Comparison of ENCODE assay signal across 25 mouse cellular contexts in genomic region chr1:139499751-139500150, GRCm38 (mm10). TPM values are rescaled to one million over a fixed set of nuclear protein-coding genes. Genes with fewer than 3 reads are reported as not detected.
"Had no signal": no experiment of that assay in that cellular context is flagged by ENCODE, and none has a peak within 500 bp of the region (broad histone marks: within the 10 kb centered on the region; RNA-seq: fewer than 3 reads in every experiment).

No protein-coding gene starts in this region.

- H3K9ac ChIP-seq: liver, postnatal 0 days; lung, embryonic 15.5 days; midbrain, embryonic 13.5 days; midbrain, embryonic 15.5 days; neural tube, embryonic 12.5 days; stomach, embryonic 15.5 days had no signal

- H3K4me1 ChIP-seq: lung, embryonic 15.5 days; megakaryocyte, embryonic 14.5 days; midbrain, embryonic 13.5 days; midbrain, embryonic 15.5 days; neural tube, embryonic 12.5 days; stomach, embryonic 15.5 days had no signal

- H3K27me3 ChIP-seq: lung, embryonic 15.5 days; megakaryocyte, embryonic 14.5 days; midbrain, embryonic 13.5 days; midbrain, embryonic 15.5 days; neural tube, embryonic 12.5 days; stomach, embryonic 15.5 days had no signal

- ATAC-seq: liver, postnatal 0 days; lung, postnatal 0 days; midbrain, embryonic 13.5 days; midbrain, embryonic 15.5 days had no signal

- H3K4me3 ChIP-seq: lung, embryonic 15.5 days; megakaryocyte, embryonic 14.5 days; midbrain, embryonic 13.5 days; midbrain, embryonic 15.5 days; neural tube, embryonic 12.5 days; stomach, embryonic 15.5 days had no signal

- DNase-seq: liver, postnatal 0 days; lung, adult 2 months; lung, postnatal 14 days; lung, postnatal 36 days; right cerebral cortex, postnatal 14 days; thymus, adult 2 months; thymus, postnatal 25 days; thymus, postnatal 4 days had no signal

- H3K27ac ChIP-seq: lung, embryonic 15.5 days; macrophage; midbrain, embryonic 13.5 days; midbrain, embryonic 15.5 days; neural tube, embryonic 12.5 days; stomach, embryonic 15.5 days; stomach, postnatal 0 days had no signal

- H3K9me3 ChIP-seq: lung, embryonic 15.5 days; megakaryocyte, embryonic 14.5 days; midbrain, embryonic 13.5 days; midbrain, embryonic 15.5 days; neural tube, embryonic 12.5 days; stomach, embryonic 15.5 days had no signal

- H3K36me3 ChIP-seq: midbrain, embryonic 15.5 days; neural tube, embryonic 12.5 days; stomach, embryonic 15.5 days had no signal

RNA-seq across cellular contexts. Expression of gene F13b, which starts 1.8 kb away (rescaled TPM):
- total RNA-seq: megakaryocyte progenitor cell, adult 5-6 weeks; midbrain, postnatal 0 days; monocyte, adult 5-6 weeks; neutrophil, adult 5-6 weeks had no signal
- polyA plus RNA-seq: lung, adult 2 months; lung, embryonic 15.5 days; macrophage; midbrain, embryonic 11.5 days; midbrain, embryonic 13.5 days; midbrain, embryonic 15.5 days; midbrain, postnatal 0 days; neural tube, embryonic 12.5 days; neural tube, embryonic 14.5 days; spleen, adult 2 months; thymus, adult 2 months; urinary bladder, adult 2 months had no signal
